Mouse (Mus musculus) megakaryocyte, embryonic 14.5 days (primary cell): ENCODE results near the gene Thbs1.

Experiments used
- FLI1 ChIP-seq: IDR thresholded peaks from 2 replicates; pipeline ENCODE4 v1.6.1; 2012; ENCODE audit warnings: low read length, inconsistent platforms, mixed read lengths
- GATA1 ChIP-seq: IDR thresholded peaks from 3 replicates; pipeline ENCODE4 v1.6.1; 2012; ENCODE audit warnings: mixed read lengths, low read length, inconsistent platforms, borderline replicate concordance

- TF ChIP-seq FLI1 (no peak), GATA1 (no peak)
Observed at GRCm38 (mm10) chr2:118099104-118099503, 12.6 kb upstream of the Thbs1 start.
